Mouse (Mus musculus): ENCODE measurements at regions not wholly inside any gene's neighbourhood (a gene's known extent, or its start where the extent isn't known, plus 50 kb on each side); places are given as distances from the start of the nearest gene placed in this dataset.
"Not testable (repeated sequence)": the region's sequence is repeated elsewhere in the genome, so short reads cannot be mapped to it uniquely, and the experiment has no call there.

DNA sequence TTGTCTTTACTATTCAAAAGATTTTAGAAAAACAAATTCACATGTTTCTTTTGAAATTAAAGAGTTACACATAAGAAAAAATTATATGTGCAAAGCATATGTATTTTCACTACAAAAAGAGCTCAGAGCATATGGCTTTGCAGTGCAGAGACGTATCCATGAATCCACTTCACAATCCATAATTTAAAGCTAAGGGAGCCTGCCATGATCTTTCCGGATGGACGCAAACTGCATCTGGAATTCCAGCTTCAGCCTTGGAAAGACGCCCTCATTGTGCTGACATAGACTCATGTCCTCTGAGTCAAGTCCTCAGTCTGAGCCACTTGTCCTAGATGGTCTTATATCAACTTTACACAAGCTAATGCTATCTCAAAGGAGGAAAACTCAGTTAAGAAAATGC lies 315.6 kb downstream of the Tox3 start:
- H3K36me3 ChIP-seq (ENCODE audit: insufficient read depth, low read length) = no peaks in the 10 kb centered on the region
- no peaks in the 10 kb centered on the region for H3K27me3 ChIP-seq (ENCODE audit: insufficient read depth, low read length)
- TF ChIP-seq POU5F1 (IDR thresholded peaks at IDR 0.05; ENCODE audit: borderline replicate concordance, low read length) = no peak
- no peak for TF ChIP-seq NANOG (IDR thresholded peaks at IDR 0.05; ENCODE audit: borderline replicate concordance, low read length)
- TF ChIP-seq CTCF (conservative IDR thresholded peaks at IDR 0.05; ENCODE audit: low read length) = no peak
- no peak overlapping the region for H3K4me3 ChIP-seq (replicated peaks; ENCODE audit: low read length)
- H3K9me3 ChIP-seq (ENCODE audit: low read length) = no peaks in the 10 kb centered on the region
- H3K4me1 ChIP-seq (replicated peaks; ENCODE audit: low read depth, low read length) = peaks cover 3% of the 10 kb centered on the region; the same call in 1 of the 2 replicates

GRCm38 (mm10) chr8:90031220-90031619 lies 316.9 kb downstream of the Tox3 start:
- no peaks in the 10 kb centered on the region for H3K9me3 ChIP-seq (ENCODE audit: low read length)
- no peaks in the 10 kb centered on the region for H3K27me3 ChIP-seq (ENCODE audit: insufficient read depth, low read length)
- H3K4me1 ChIP-seq (replicated peaks; ENCODE audit: low read depth, low read length) = peaks cover 3% of the 10 kb centered on the region; the same call in 1 of the 2 replicates
- no peaks in the 10 kb centered on the region for H3K36me3 ChIP-seq (ENCODE audit: insufficient read depth, low read length)
- H3K4me3 ChIP-seq (replicated peaks; ENCODE audit: low read length) = no peak overlapping the region
- TF ChIP-seq POU5F1 (IDR thresholded peaks at IDR 0.05; ENCODE audit: borderline replicate concordance, low read length) (no peak), NANOG (IDR thresholded peaks at IDR 0.05; ENCODE audit: borderline replicate concordance, low read length) (no peak), CTCF (conservative IDR thresholded peaks at IDR 0.05; ENCODE audit: low read length) (no peak)

DNA sequence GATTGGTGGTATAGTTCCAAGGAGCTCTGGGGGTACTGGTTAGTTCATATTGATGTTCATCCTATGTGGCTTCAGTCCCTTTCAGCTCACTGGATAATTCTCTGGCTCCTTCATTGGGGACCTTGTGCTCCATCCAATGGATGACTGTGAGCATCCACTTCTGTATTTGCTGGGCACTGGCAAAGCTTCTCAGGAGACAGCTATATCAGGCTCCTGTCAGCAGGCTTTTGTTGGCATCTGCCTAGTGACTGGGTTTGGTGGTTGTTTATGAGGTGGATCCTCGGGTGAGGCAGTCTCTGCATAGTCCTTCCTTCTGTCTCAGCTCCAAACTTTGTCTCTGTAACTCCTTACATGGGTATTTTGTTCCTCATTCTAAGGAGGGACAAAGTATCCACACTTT lies 330.2 kb downstream of the Tox3 start:
- H3K4me1 ChIP-seq (replicated peaks; ENCODE audit: low read depth, low read length); H3K27me3 ChIP-seq (ENCODE audit: insufficient read depth, low read length); H3K4me3 ChIP-seq (replicated peaks; ENCODE audit: low read length); H3K36me3 ChIP-seq (ENCODE audit: insufficient read depth, low read length); H3K9me3 ChIP-seq (ENCODE audit: low read length): not testable (repeated sequence)

GRCm38 (mm10) chr8:90013755-90014154 lies 334.4 kb downstream of the Tox3 start:
- no peak overlapping the region for H3K4me3 ChIP-seq (replicated peaks; ENCODE audit: low read length)
- H3K27me3 ChIP-seq (ENCODE audit: insufficient read depth, low read length) = no peaks in the 10 kb centered on the region
- no peaks in the 10 kb centered on the region for H3K36me3 ChIP-seq (ENCODE audit: insufficient read depth, low read length)
- TF ChIP-seq CTCF (conservative IDR thresholded peaks at IDR 0.05; ENCODE audit: low read length) (no peak), NANOG (IDR thresholded peaks at IDR 0.05; ENCODE audit: borderline replicate concordance, low read length) (no peak), POU5F1 (IDR thresholded peaks at IDR 0.05; ENCODE audit: borderline replicate concordance, low read length) (no peak)
- no peaks in the 10 kb centered on the region for H3K9me3 ChIP-seq (ENCODE audit: low read length)
- no peaks in the 10 kb centered on the region for H3K4me1 ChIP-seq (replicated peaks; ENCODE audit: low read depth, low read length)

DNA sequence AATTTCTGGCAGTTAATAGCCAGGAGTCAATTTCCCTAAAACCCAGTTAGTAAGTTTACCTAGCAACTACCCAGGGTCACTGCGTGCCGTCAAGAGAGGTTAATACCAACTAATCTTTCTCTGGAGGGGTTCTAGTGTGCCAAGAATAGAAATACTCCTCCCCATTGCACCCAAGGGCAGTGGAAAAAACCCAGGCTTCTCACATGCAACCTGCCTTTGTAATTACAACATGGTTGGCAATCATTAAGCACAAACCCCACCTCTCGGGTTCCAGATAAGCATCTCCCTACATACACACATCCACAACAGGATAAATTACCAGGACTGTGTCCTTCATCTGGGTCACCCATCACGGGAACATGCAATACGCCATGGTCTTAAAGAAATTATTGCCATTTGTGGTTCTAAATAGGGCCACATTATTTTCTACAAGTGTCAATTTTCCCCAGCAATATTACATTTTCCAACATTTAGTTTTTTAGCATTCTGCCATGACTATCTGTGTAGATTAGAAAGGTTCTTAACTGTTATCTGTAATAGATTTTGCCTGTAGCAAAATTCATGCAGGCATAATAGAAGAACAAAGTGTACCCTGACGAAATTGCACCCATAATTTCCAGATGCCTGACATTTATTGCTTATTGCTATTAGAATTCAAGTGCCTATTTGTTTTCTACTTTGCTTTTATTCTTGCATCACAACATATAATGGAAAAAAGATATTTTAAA lies 336.3 kb downstream of the Tox3 start:
- Histone ChIP-seq H3K27me3 (ENCODE audit: insufficient read depth, low read length) (no peaks in the 10 kb centered on the region), H3K4me1 (replicated peaks; ENCODE audit: low read depth, low read length) (no peaks in the 10 kb centered on the region)
- TF ChIP-seq NANOG (IDR thresholded peaks at IDR 0.05; ENCODE audit: borderline replicate concordance, low read length) = no peak

DNA sequence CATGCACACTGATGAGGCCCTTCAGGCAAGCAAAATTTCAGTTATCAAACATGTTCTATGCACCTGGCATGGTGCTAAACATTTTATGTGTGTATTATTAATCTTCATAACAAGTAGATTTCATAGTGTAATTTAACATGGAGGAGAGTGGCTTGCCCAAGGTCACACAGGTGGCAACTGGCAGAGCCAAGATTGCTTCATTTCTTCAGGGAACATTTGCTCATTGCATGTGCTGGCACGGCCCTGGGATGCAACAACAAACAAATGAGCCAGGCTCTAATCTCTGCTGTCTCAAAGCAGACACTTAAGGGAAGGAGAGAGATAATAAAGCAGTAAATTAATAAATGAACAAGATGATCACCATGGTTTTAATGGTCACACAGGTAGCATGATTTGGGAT lies 338.7 kb downstream of the Tox3 start:
- H3K9me3 ChIP-seq (ENCODE audit: low read length) = no peaks in the 10 kb centered on the region
- no peak overlapping the region for H3K4me3 ChIP-seq (replicated peaks; ENCODE audit: low read length)
- H3K4me1 ChIP-seq (replicated peaks; ENCODE audit: low read depth, low read length) = no peaks in the 10 kb centered on the region
- no peaks in the 10 kb centered on the region for H3K27me3 ChIP-seq (ENCODE audit: insufficient read depth, low read length)
- no peaks in the 10 kb centered on the region for H3K36me3 ChIP-seq (ENCODE audit: insufficient read depth, low read length)
- TF ChIP-seq NANOG (IDR thresholded peaks at IDR 0.05; ENCODE audit: borderline replicate concordance, low read length) (no peak), CTCF (conservative IDR thresholded peaks at IDR 0.05; ENCODE audit: low read length) (no peak), POU5F1 (IDR thresholded peaks at IDR 0.05; ENCODE audit: borderline replicate concordance, low read length) (no peak)

More for the DNA sequence above, 336.3 kb downstream of the Tox3 start:
- no peaks in the 10 kb centered on the region for H3K9me3 ChIP-seq (ENCODE audit: low read length)
- no peak overlapping the region for H3K4me3 ChIP-seq (replicated peaks; ENCODE audit: low read length)
- no peaks in the 10 kb centered on the region for H3K36me3 ChIP-seq (ENCODE audit: insufficient read depth, low read length)

GRCm38 (mm10) chr8:90000899-90001640 lies 347.1 kb downstream of the Tox3 start:
- Histone ChIP-seq H3K4me1 (replicated peaks; ENCODE audit: low read depth, low read length) (no peaks in the 10 kb centered on the region), H3K4me3 (replicated peaks; ENCODE audit: low read length) (no peak overlapping the region), H3K36me3 (ENCODE audit: insufficient read depth, low read length) (no peaks in the 10 kb centered on the region), H3K9me3 (ENCODE audit: low read length) (no peaks in the 10 kb centered on the region), H3K27me3 (ENCODE audit: insufficient read depth, low read length) (no peaks in the 10 kb centered on the region; the same call in 1 of the 2 replicates)
- TF ChIP-seq NANOG (IDR thresholded peaks at IDR 0.05; ENCODE audit: borderline replicate concordance, low read length) (no peak), CTCF (conservative IDR thresholded peaks at IDR 0.05; ENCODE audit: low read length) (peak; percentile 69)

GRCm38 (mm10) chr8:89993743-89994142 lies 354.4 kb downstream of the Tox3 start:
- H3K27me3 ChIP-seq (ENCODE audit: insufficient read depth, low read length) = no peaks in the 10 kb centered on the region; the same call in 1 of the 2 replicates
- H3K4me3 ChIP-seq (replicated peaks; ENCODE audit: low read length) = no peak overlapping the region
- H3K9me3 ChIP-seq (ENCODE audit: low read length) = no peaks in the 10 kb centered on the region
- no peaks in the 10 kb centered on the region for H3K4me1 ChIP-seq (replicated peaks; ENCODE audit: low read depth, low read length)
- TF ChIP-seq NANOG (IDR thresholded peaks at IDR 0.05; ENCODE audit: borderline replicate concordance, low read length) (no peak), CTCF (conservative IDR thresholded peaks at IDR 0.05; ENCODE audit: low read length) (no peak), POU5F1 (IDR thresholded peaks at IDR 0.05; ENCODE audit: borderline replicate concordance, low read length) (no peak)
- H3K36me3 ChIP-seq (ENCODE audit: insufficient read depth, low read length) = no peaks in the 10 kb centered on the region

- Histone ChIP-seq H3K9me3 (ENCODE audit: low read length) (no peaks in the 10 kb centered on the region), H3K27me3 (ENCODE audit: insufficient read depth, low read length) (no peaks in the 10 kb centered on the region), H3K4me3 (replicated peaks; ENCODE audit: low read length) (no peak overlapping the region), H3K36me3 (ENCODE audit: insufficient read depth, low read length) (no peaks in the 10 kb centered on the region), H3K4me1 (replicated peaks; ENCODE audit: low read depth, low read length) (no peaks in the 10 kb centered on the region)
- TF ChIP-seq POU5F1 (IDR thresholded peaks at IDR 0.05; ENCODE audit: borderline replicate concordance, low read length) (no peak), CTCF (conservative IDR thresholded peaks at IDR 0.05; ENCODE audit: low read length) (peak; percentile 50), NANOG (IDR thresholded peaks at IDR 0.05; ENCODE audit: borderline replicate concordance, low read length) (no peak)
Measured at GRCm38 (mm10) chr8:89983859-89984258, 364.3 kb downstream of the Tox3 start.

Data from E14TG2a.4 (cell line).